Mouse (Mus musculus) CH12.LX (cell line): Measurements from ENCODE around the gene Morc3. TPM values are rescaled to one million over a fixed set of nuclear protein-coding genes. Genes with fewer than 3 reads are reported as not detected.

Experiments used
- DNase-seq: peaks from one replicate; pipeline ENCODE4 v3.0.0-alpha.2; 2013; ENCODE audit errors: extremely low read depth
- H3K27ac ChIP-seq: 2 replicates; pipeline ENCODE4 v1.5.1; 2012; ENCODE audit warnings: low read depth, mild to moderate bottlenecking, control low read depth, moderate library complexity; ENCODE audit not compliant: insufficient read depth
- H3K27me3 ChIP-seq: replicated peaks from 2 replicates; pipeline ENCODE3; 2012; ENCODE audit warnings: inconsistent platforms
- H3K36me3 ChIP-seq, 2 experiments: replicated peaks in 1 of 2; 2 replicates each; pipeline versions ENCODE3 to v1.6.1; 2012; ENCODE audit warnings: inconsistent platforms in 1 of 2, low read length in 1 of 2, mild to moderate bottlenecking in 1 of 2, mixed read lengths in 1 of 2, moderate library complexity in 1 of 2; ENCODE audit not compliant: control insufficient read depth in 1 of 2, insufficient read depth in 1 of 2
- H3K4me1 ChIP-seq, 2 experiments: 2 replicates each; pipeline ENCODE4 v1.6.1; 2012; ENCODE audit warnings: inconsistent platforms in 1 of 2, moderate library complexity in 1 of 2; ENCODE audit not compliant: insufficient read depth in 2 of 2, control insufficient read depth in 1 of 2
- H3K4me2 ChIP-seq: 2 replicates; pipeline ENCODE4 v1.6.1; 2012; ENCODE audit warnings: low read depth, mild to moderate bottlenecking, control low read depth; ENCODE audit not compliant: poor library complexity, insufficient read depth, severe bottlenecking
- H3K4me3 ChIP-seq, 3 experiments: fragments of 150-350 bp in 1 of 3; sonication (generic) in 1 of 3; replicated peaks in 1 of 3; 2 replicates each; pipeline versions ENCODE3 to v1.5.1; 2011 to 2012; ENCODE audit warnings: low read depth in 2 of 3, low read length in 2 of 3, mild to moderate bottlenecking in 2 of 3, moderate library complexity in 2 of 3, control low read depth in 1 of 3, improper control_type of control experiment in 1 of 3, inconsistent platforms in 1 of 3, mixed read lengths in 1 of 3; ENCODE audit not compliant: poor library complexity in 1 of 3
- H3K79me2 ChIP-seq: replicated peaks from 2 replicates; pipeline ENCODE4 v1.6.1; 2012; ENCODE audit warnings: mild to moderate bottlenecking, moderate library complexity; ENCODE audit not compliant: control insufficient read depth, poor library complexity, insufficient read depth, severe bottlenecking; ENCODE audit errors: extremely low read depth
- H3K9ac ChIP-seq: 2 replicates; pipeline ENCODE4 v1.6.1; 2012; ENCODE audit warnings: low read depth, mild to moderate bottlenecking, control low read depth, moderate library complexity; ENCODE audit not compliant: insufficient read depth
- H3K9me3 ChIP-seq: replicated peaks from 2 replicates; pipeline ENCODE3; 2012; ENCODE audit warnings: low read length, inconsistent platforms, mixed read lengths
- CTCF ChIP-seq, 2 experiments: IDR thresholded peaks in 1 of 2; conservative IDR thresholded peaks in 1 of 2; 2 replicates each; pipeline ENCODE4 v1.5.1; 2011 to 2012; ENCODE audit warnings: low read depth in 2 of 2, low read length in 2 of 2, improper control_type of control experiment in 1 of 2, inconsistent platforms in 1 of 2, mild to moderate bottlenecking in 1 of 2, moderate library complexity in 1 of 2
- E2F4 ChIP-seq: IDR thresholded peaks from 2 replicates; pipeline ENCODE4 v1.6.1; 2011; ENCODE audit warnings: low read depth, low read length, improper control_type of control experiment; ENCODE audit not compliant: insufficient replicate concordance
- GABPA ChIP-seq: IDR thresholded peaks from 2 replicates; pipeline ENCODE4 v1.6.1; 2012; ENCODE audit warnings: low read depth, low read length, improper control_type of control experiment, inconsistent platforms; ENCODE audit not compliant: insufficient replicate concordance
- IRF4 ChIP-seq: IDR thresholded peaks from 2 replicates; pipeline ENCODE4 v1.6.1; 2014; ENCODE audit warnings: low read depth, mild to moderate bottlenecking, inconsistent platforms, low read length, improper control_type of control experiment
- JUND ChIP-seq: conservative IDR thresholded peaks from 2 replicates; pipeline ENCODE4 v1.6.1; 2011; ENCODE audit warnings: low read depth, low read length, improper control_type of control experiment
- MAZ ChIP-seq: IDR thresholded peaks from 2 replicates; pipeline ENCODE4 v1.6.1; 2012; ENCODE audit warnings: low read depth, mild to moderate bottlenecking, inconsistent platforms, low read length, improper control_type of control experiment, moderate library complexity
- NRF1 ChIP-seq: IDR thresholded peaks from 2 replicates; pipeline ENCODE4 v1.6.1; 2014; ENCODE audit warnings: low read depth, mild to moderate bottlenecking, inconsistent platforms, low read length, improper control_type of control experiment, moderate library complexity
- RAD21 ChIP-seq: IDR thresholded peaks from 2 replicates; pipeline ENCODE4 v1.6.1; 2011; ENCODE audit warnings: low read depth, mild to moderate bottlenecking, low read length, improper control_type of control experiment, moderate library complexity
- SMC3 ChIP-seq: IDR thresholded peaks from 2 replicates; pipeline ENCODE4 v1.6.1; 2011; ENCODE audit warnings: low read depth, low read length, improper control_type of control experiment
- USF1 ChIP-seq: IDR thresholded peaks from 2 replicates; pipeline ENCODE4 v1.6.1; 2014; ENCODE audit warnings: low read depth, mild to moderate bottlenecking, inconsistent platforms, low read length, improper control_type of control experiment
- ZC3H11A ChIP-seq: IDR thresholded peaks from 2 replicates; pipeline ENCODE4 v1.6.1; 2012; ENCODE audit warnings: low read depth, mild to moderate bottlenecking, inconsistent platforms, low read length, improper control_type of control experiment
- ZMIZ1 ChIP-seq: IDR thresholded peaks from 2 replicates; pipeline ENCODE4 v1.6.1; 2012; ENCODE audit warnings: low read depth, mild to moderate bottlenecking, inconsistent platforms, low read length, improper control_type of control experiment
- dilution Hi-C: fragments of 300-500 bp; cut with MboI; formaldehyde crosslinking; loops from 2 replicates; pipeline ENCODE4 v1.14.3; 2020; ENCODE audit warnings: low sequenced_read_pairs; ENCODE audit not compliant: extremely low pct_unique_long_range_greater_than_20kb, extremely low pct_ligation_motif_present
- in situ Hi-C: fragments of 300-500 bp; cut with MboI; formaldehyde crosslinking; loops from 3 replicates; pipeline ENCODE4 v1.14.3; 2019; ENCODE audit warnings: low sequenced_read_pairs, low pct_ligation_motif_present, low pct_unique_long_range_greater_than_20kb, mixed read lengths
- polyA plus RNA-seq: library from polyadenylated mRNA; unstranded; fragments of >175 nt; gene quantifications from 2 replicates; pipeline ENCODE4 v1.2.1, GENCODE M21; 2012; ENCODE audit warnings: low read depth; ENCODE audit not compliant: insufficient read length
- total RNA-seq, 2 experiments: library from RNA; depleted of rRNA; stranded (reverse); fragments of 300-350 nt in 1 of 2; fragments of >200 nt in 1 of 2; gene quantifications; 2 replicates each; pipeline ENCODE4 v1.2.3; 2012 to 2014

The Morc3 gene
- total and polyA plus RNA-seq, 3 experiments, result 17.8 to 53.2 (median 25.4) TPM

DNA sequence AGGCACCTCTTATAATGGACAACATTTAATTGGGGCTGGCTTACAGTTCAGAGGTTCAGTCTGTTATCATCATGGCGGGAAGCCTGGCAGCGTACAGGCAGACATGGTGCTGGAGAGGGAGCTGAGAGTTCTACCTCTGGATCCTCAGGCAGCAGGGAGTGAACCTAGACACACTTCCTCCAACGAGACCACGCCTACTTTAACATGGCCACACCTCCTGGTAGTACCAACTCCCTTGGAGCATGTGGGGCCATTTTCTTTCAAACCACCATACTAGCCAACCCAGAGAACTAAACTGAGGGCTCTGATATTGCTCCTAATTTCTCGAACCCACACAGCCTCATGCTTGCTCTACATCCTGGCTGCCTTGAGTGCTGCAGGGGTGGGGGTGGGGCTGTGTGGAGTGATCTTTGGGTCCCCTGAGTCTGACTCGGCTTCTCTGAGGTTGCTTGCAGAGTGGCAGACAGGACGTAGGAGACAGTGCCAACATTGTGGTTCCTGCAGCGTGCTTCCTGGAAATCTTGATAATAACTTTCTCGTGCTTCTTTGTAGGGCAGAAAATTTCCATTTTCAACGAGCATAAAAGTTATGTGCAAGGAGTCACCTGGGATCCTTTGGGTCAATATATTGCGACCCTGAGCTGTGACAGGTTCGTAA is 59.2 kb downstream of the Morc3 start:
- Histone ChIP-seq H3K27me3 (no peaks in the 10 kb centered on the region), H3K4me1 (peaks cover 4 to 38% of the 10 kb centered on the region in 2 experiments; a peak in 3 of 4 replicates), H3K9ac (no peak overlapping the region), H3K9me3 (no peaks in the 10 kb centered on the region), H3K4me2 (no peak overlapping the region), H3K79me2 (no peaks in the 10 kb centered on the region), H3K27ac (no peak overlapping the region), H3K36me3 (peaks cover 79 to 97% of the 10 kb centered on the region in 2 experiments)
- dilution Hi-C loops, result no loop called here
- in situ Hi-C loops, result no loop called here
- DNase-seq, result peak; percentile 68
- TF ChIP-seq E2F4 (no peak), GABPA (no peak), ZMIZ1 (no peak), USF1 (no peak), RAD21 (no peak), CTCF (conservative IDR thresholded peaks at IDR 0.05 in 1 of 2, IDR thresholded peaks at IDR 0.05 in 1 of 2; ENCODE audit: low read depth in 2 of 2, low read length in 2 of 2) (no peak), IRF4 (no peak), MAZ (no peak)
- TF ChIP-seq, all 38 proteins: peak for 0
- H3K4me3 ChIP-seq, result no peak overlapping the region

DNA sequence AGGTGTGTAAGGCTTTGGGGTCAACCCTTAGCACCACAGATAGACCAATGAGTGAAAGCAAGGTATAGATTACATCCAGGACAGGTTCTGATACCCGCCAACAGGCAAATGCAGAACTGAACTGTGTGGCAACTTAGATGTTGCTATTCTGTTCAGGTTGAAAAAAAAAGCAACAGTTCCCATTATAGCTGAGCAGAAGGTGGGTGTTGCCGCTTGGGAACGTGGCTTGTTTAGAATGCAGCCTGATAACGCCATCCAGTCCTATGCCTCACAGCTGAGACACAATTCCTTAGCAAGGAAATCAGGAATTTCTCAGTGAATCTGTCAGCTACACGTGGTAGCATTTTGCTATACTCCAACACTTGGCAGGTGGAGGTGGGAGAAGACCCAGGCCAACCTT is 61.4 kb downstream of the Morc3 start:
- Histone ChIP-seq H3K4me2 (no peak overlapping the region), H3K4me1 (peaks cover 4 to 28% of the 10 kb centered on the region in 2 experiments; a peak in 3 of 4 replicates), H3K79me2 (no peaks in the 10 kb centered on the region), H3K27ac (no peak overlapping the region), H3K4me3 (no peak overlapping the region), H3K27me3 (no peaks in the 10 kb centered on the region), H3K9me3 (no peaks in the 10 kb centered on the region)
- in situ Hi-C loops, result no loop called here
- DNase-seq, result no peak
- TF ChIP-seq JUND (no peak), IRF4 (no peak), NRF1 (no peak)
- TF ChIP-seq, all 38 proteins: peak for 0
- Histone ChIP-seq H3K36me3 (peaks cover 72 to 79% of the 10 kb centered on the region in 2 experiments), H3K9ac (no peak overlapping the region)
- dilution Hi-C loops, result no loop called here

DNA sequence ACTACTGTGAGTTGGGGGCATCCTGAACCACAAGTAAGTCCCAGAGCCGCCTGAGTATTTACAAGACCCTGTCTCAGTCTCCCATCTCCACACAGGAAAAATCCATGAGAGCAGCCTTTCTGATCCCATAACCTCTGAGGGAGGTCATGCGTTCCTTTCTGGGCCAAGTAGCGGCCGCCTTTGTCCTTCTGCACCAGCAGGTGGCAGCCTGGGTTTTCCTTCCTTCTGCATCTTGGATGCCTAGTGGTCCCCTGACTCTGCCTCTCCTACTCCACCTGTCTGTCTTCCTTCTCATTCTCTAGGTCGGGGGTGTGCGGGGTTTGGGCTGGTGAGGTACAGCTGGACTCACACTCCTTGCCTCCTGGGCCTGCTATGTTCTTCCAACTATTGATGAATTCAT is 71.1 kb downstream of the Morc3 start:
- Histone ChIP-seq H3K4me1 (peaks cover 4 to 36% of the 10 kb centered on the region in 2 experiments), H3K36me3 (peaks cover 39 to 78% of the 10 kb centered on the region in 2 experiments), H3K9ac (no peak overlapping the region), H3K27me3 (no peaks in the 10 kb centered on the region), H3K4me3 (no peak overlapping the region), H3K4me2 (no peak overlapping the region), H3K79me2 (no peaks in the 10 kb centered on the region), H3K27ac (no peak overlapping the region), H3K9me3 (no peaks in the 10 kb centered on the region)
- in situ Hi-C loops (loop anchor here (10.0 kb wide), 1 partner anchor 362 kb away; no protein-coding TSS in a partner anchor), dilution Hi-C loops (no loop called here)
- peak; percentile 60 for DNase-seq
- TF ChIP-seq ZC3H11A (peak; percentile 35), SMC3 (peak; percentile 80), MAZ (no peak), CTCF (conservative IDR thresholded peaks at IDR 0.05 in 1 of 2, IDR thresholded peaks at IDR 0.05 in 1 of 2; ENCODE audit: low read depth in 2 of 2, low read length in 2 of 2) (peak; percentile 46 to 91), RAD21 (peak; percentile 81)
